Mouse (Mus musculus) heart, embryonic 12.5 days (tissue): Measurements from ENCODE around the gene Exosc5. TPM values are rescaled to one million over a fixed set of nuclear protein-coding genes. Genes with fewer than 3 reads are reported as not detected.

Experiments
- ATAC-seq: fragments of 200-750 bp; cut with Nextera tagmentation; 2 replicates; pipeline ENCODE4 v1.8.0; 2017; ENCODE audit warnings: moderate TSS enrichment, moderate library complexity; ENCODE audit not compliant: insufficient number of reproducible peaks, low FRiP score
- H3K27ac ChIP-seq: fragments of 300-500 bp; sonication (generic); 2 replicates; pipeline ENCODE4 v1.5.1; 2016; ENCODE audit warnings: mild to moderate bottlenecking, moderate library complexity; ENCODE audit not compliant: poor library complexity, severe bottlenecking
- H3K27me3 ChIP-seq: fragments of 300-500 bp; sonication (generic); replicated peaks from 2 replicates; pipeline ENCODE4 v1.6.1; 2016; ENCODE audit warnings: mild to moderate bottlenecking, moderate library complexity
- H3K36me3 ChIP-seq: fragments of 300-500 bp; sonication (generic); 2 replicates; pipeline ENCODE4 v1.6.1; 2016; ENCODE audit warnings: mild to moderate bottlenecking, moderate library complexity
- H3K4me1 ChIP-seq: fragments of 300-500 bp; sonication (generic); replicated peaks from 2 replicates; pipeline ENCODE4 v1.6.1; 2016; ENCODE audit warnings: mild to moderate bottlenecking
- H3K4me2 ChIP-seq: fragments of 300-500 bp; sonication (generic); 2 replicates; pipeline ENCODE4 v1.6.1; 2016; ENCODE audit warnings: mild to moderate bottlenecking, moderate library complexity
- H3K4me3 ChIP-seq: fragments of 300-500 bp; sonication (generic); 2 replicates; pipeline ENCODE4 v1.5.1; 2016; ENCODE audit warnings: mild to moderate bottlenecking
- H3K9ac ChIP-seq: fragments of 300-500 bp; sonication (generic); 2 replicates; pipeline ENCODE4 v1.6.1; 2016; ENCODE audit warnings: mild to moderate bottlenecking, moderate library complexity
- H3K9me3 ChIP-seq: fragments of 300-500 bp; sonication (generic); replicated peaks from 2 replicates; pipeline ENCODE4 v1.6.1; 2016; ENCODE audit warnings: mild to moderate bottlenecking, moderate library complexity
- WGBS: fragments of 180-500 bp; shearing (Covaris S2); methylation state at CpG from one replicate; pipeline ENCODE4 v1.1.7; 2016; 5-methylcytosine and 5-hydroxymethylcytosine counted together
- polyA plus RNA-seq: library from polyadenylated mRNA; unstranded; fragments of >200 nt; fragmentation: Nextera tagmentation; extraction: Ambion mirVana; gene quantifications from 2 replicates; pipeline ENCODE4 v1.2.1, GENCODE M21; 2016

Gene Exosc5
- polyA plus RNA-seq, 1 experiment from 2014 or later: 37.2 TPM

GRCm38 (mm10) chr7:25680514-25681258, 21.7 kb downstream of the Exosc5 start, which contains the start of gene B9d2:
Gene B9d2 (plus strand): TSS chr7:25680780.
- peak within 1 kb of the TSS; percentile 84 for H3K27ac ChIP-seq
- WGBS: under 1% methylated on average over 46 of the region's 46 CpGs
- H3K4me2 ChIP-seq: peak within 1 kb of the TSS; percentile 66
- ATAC-seq: peak; percentile 96
- H3K4me1 ChIP-seq: peaks cover 25% of the 10 kb centered on the region
- no peaks in the 10 kb centered on the region for H3K9me3 ChIP-seq
- peaks cover 9% of the 10 kb centered on the region; the same call in 1 of the 2 replicates for H3K36me3 ChIP-seq
- H3K27me3 ChIP-seq: peaks cover 15% of the 10 kb centered on the region
- H3K9ac ChIP-seq: peak within 1 kb of the TSS; percentile 61; the same call in 1 of the 2 replicates
- H3K4me3 ChIP-seq: peak within 1 kb of the TSS; percentile 60

- H3K27me3 ChIP-seq: peaks cover 6% of the 10 kb centered on the region; the same call in 1 of the 2 replicates
- peaks cover 9% of the 10 kb centered on the region; the same call in 1 of the 2 replicates for H3K36me3 ChIP-seq
- H3K27ac ChIP-seq: peak overlapping the region; percentile 31; the same call in 1 of the 2 replicates
- no peak overlapping the region for H3K9ac ChIP-seq
- H3K4me1 ChIP-seq: peaks cover 29% of the 10 kb centered on the region
- ATAC-seq: no peak
- 40% methylated on average over 15 of the region's 15 CpGs for WGBS
- H3K4me3 ChIP-seq: peak overlapping the region; percentile 60
- H3K4me2 ChIP-seq: peak overlapping the region; percentile 66
- H3K9me3 ChIP-seq: no peaks in the 10 kb centered on the region
Measured at GRCm38 (mm10) chr7:25681341-25682231, 22.6 kb downstream of the Exosc5 start.

- Histone ChIP-seq H3K9ac (no peak overlapping the region), H3K27ac (0 out of 2 replicates have a peak overlapping the region, but pooled peaks have one; percentile 5), H3K36me3 (peaks cover 9% of the 10 kb centered on the region; the same call in 1 of the 2 replicates), H3K4me1 (peaks cover 33% of the 10 kb centered on the region), H3K27me3 (no peaks in the 10 kb centered on the region; the same call in 1 of the 2 replicates), H3K4me3 (no peak overlapping the region), H3K9me3 (no peaks in the 10 kb centered on the region), H3K4me2 (0 out of 2 replicates have a peak overlapping the region, but pooled peaks have one; percentile 15)
- ATAC-seq: no peak
- WGBS: 41% methylated on average over 7 of the region's 7 CpGs
Measured at GRCm38 (mm10) chr7:25683474-25684180, 24.7 kb downstream of the Exosc5 start.

GRCm38 (mm10) chr7:25684659-25685058, 25.7 kb downstream of the Exosc5 start:
- H3K36me3 ChIP-seq: peaks cover 9% of the 10 kb centered on the region; the same call in 1 of the 2 replicates
- 86% methylated on average over 6 of the region's 6 CpGs for WGBS
- H3K4me1 ChIP-seq: peaks cover 38% of the 10 kb centered on the region
- H3K4me2 ChIP-seq: no peak overlapping the region
- H3K27ac ChIP-seq: no peak overlapping the region
- no peaks in the 10 kb centered on the region for H3K9me3 ChIP-seq
- H3K4me3 ChIP-seq: no peak overlapping the region
- no peak overlapping the region for H3K9ac ChIP-seq
- ATAC-seq: no peak
- no peaks in the 10 kb centered on the region; the same call in 1 of the 2 replicates for H3K27me3 ChIP-seq

GRCm38 (mm10) chr7:25685926-25686470, 27.0 kb downstream of the Exosc5 start:
- H3K9ac ChIP-seq: peak overlapping the region; percentile 71; the same call in 1 of the 2 replicates
- H3K4me3 ChIP-seq: peak overlapping the region; percentile 59
- no peak overlapping the region for H3K27ac ChIP-seq
- no peak for ATAC-seq
- no peaks in the 10 kb centered on the region for H3K9me3 ChIP-seq
- H3K4me1 ChIP-seq: peaks cover 42% of the 10 kb centered on the region
- no peaks in the 10 kb centered on the region; the same call in 1 of the 2 replicates for H3K27me3 ChIP-seq
- H3K36me3 ChIP-seq: peaks cover 9% of the 10 kb centered on the region; the same call in 1 of the 2 replicates
- peak overlapping the region; percentile 89 for H3K4me2 ChIP-seq
- WGBS: 66% methylated on average over 21 of the region's 21 CpGs

- WGBS: under 1% methylated on average over 46 of the region's 69 CpGs
- ATAC-seq: peak; percentile 49
Measured at GRCm38 (mm10) chr7:25686680-25687531, 27.9 kb downstream of the Exosc5 start, which contains the start of gene Tgfb1. Gene Tgfb1 (plus strand): TSS chr7:25687002.

GRCm38 (mm10) chr7:25687811-25688401, 28.9 kb downstream of the Exosc5 start:
- H3K4me3 ChIP-seq: peak overlapping the region; percentile 59
- H3K9ac ChIP-seq: peak overlapping the region; percentile 71
- H3K36me3 ChIP-seq: peaks cover 15% of the 10 kb centered on the region
- no peaks in the 10 kb centered on the region; the same call in 1 of the 2 replicates for H3K27me3 ChIP-seq
- WGBS: under 1% methylated on average over 47 of the region's 47 CpGs
- peaks cover 29% of the 10 kb centered on the region for H3K4me1 ChIP-seq
- ATAC-seq: peak; percentile 4; the same call in 1 of the 2 replicates
- no peaks in the 10 kb centered on the region for H3K9me3 ChIP-seq
- H3K4me2 ChIP-seq: peak overlapping the region; percentile 89
- peak overlapping the region; percentile 29 for H3K27ac ChIP-seq

More at GRCm38 (mm10) chr7:25686680-25687531, 27.9 kb downstream of the Exosc5 start, which contains the start of gene Tgfb1:
- Histone ChIP-seq H3K9ac (peak within 1 kb of the TSS; percentile 71), H3K4me3 (peak within 1 kb of the TSS; percentile 59), H3K36me3 (peaks cover 12% of the 10 kb centered on the region), H3K27me3 (no peaks in the 10 kb centered on the region; the same call in 1 of the 2 replicates), H3K4me1 (peaks cover 34% of the 10 kb centered on the region), H3K27ac (peak within 1 kb of the TSS; percentile 75), H3K4me2 (peak within 1 kb of the TSS; percentile 89), H3K9me3 (no peaks in the 10 kb centered on the region)

GRCm38 (mm10) chr7:25688810-25689586, 30.0 kb downstream of the Exosc5 start:
- H3K36me3 ChIP-seq: peaks cover 16% of the 10 kb centered on the region
- peak overlapping the region; percentile 29 for H3K27ac ChIP-seq
- peak overlapping the region; percentile 59 for H3K4me3 ChIP-seq
- peak; percentile 81 for ATAC-seq
- peaks cover 19% of the 10 kb centered on the region for H3K4me1 ChIP-seq
- H3K27me3 ChIP-seq: no peaks in the 10 kb centered on the region; the same call in 1 of the 2 replicates
- H3K9me3 ChIP-seq: no peaks in the 10 kb centered on the region
- WGBS: under 1% methylated on average over 51 of the region's 52 CpGs
- H3K9ac ChIP-seq: peak overlapping the region; percentile 71
- H3K4me2 ChIP-seq: peak overlapping the region; percentile 89
